Comparison of ENCODE assay signal across 13 mouse cellular contexts in the genomic region with DNA sequence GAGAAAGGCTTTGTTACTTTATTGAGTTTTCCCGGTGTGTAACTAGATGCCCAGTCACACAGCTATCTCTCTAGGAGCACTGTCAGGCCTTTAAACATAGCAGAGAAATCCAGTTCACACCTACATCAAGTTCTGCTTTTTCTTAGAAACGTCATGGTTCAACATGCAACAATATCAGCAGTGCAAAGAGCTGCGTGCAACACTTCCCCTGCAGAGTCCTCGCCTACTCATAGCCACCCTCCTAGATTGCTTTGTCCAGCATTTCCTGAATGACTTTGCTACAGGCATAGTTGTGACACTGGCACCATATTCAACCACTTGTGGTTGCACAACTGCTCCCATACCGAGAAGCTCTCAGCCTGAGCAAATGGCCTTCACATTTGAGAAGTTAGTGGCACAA. TPM values are rescaled to one million over a fixed set of nuclear protein-coding genes. Genes with fewer than 3 reads are reported as not detected.
DNase-seq lines count a peak whose midpoint lies in the region; ATAC-seq and TF ChIP-seq lines count a peak whose summit lies in the region.
"Had no signal": no experiment of that assay in that cellular context is flagged by ENCODE, and none has a peak within 500 bp of the region (broad histone marks: within the 10 kb centered on the region; RNA-seq: fewer than 3 reads in every experiment).

No protein-coding gene starts in this region.

- H3K9ac ChIP-seq in liver, adult 2 months (ENCODE audit: low read depth, low read length) = no peak overlapping the region
- H3K9ac ChIP-seq in neural tube, embryonic 15.5 days (replicated peaks) = no peak overlapping the region

- no peaks in the 10 kb centered on the region for H3K9me3 ChIP-seq in megakaryocyte, embryonic 14.5 days
- no peaks in the 10 kb centered on the region for H3K9me3 ChIP-seq in neural tube, embryonic 15.5 days (replicated peaks)

- H3K27me3 ChIP-seq in kidney, adult 2 months (replicated peaks; ENCODE audit: control insufficient read depth, insufficient read depth, low read length) = no peaks in the 10 kb centered on the region
- H3K27me3 ChIP-seq in liver, adult 2 months (ENCODE audit: control insufficient read depth, insufficient read depth, low read length) = no peaks in the 10 kb centered on the region
- no peaks in the 10 kb centered on the region for H3K27me3 ChIP-seq in megakaryocyte, embryonic 14.5 days (replicated peaks)
- no peaks in the 10 kb centered on the region for H3K27me3 ChIP-seq in neural tube, embryonic 15.5 days (replicated peaks)

- H3K27ac ChIP-seq in kidney, adult 2 months (ENCODE audit: insufficient read depth, low read depth, low read length) = no peak overlapping the region
- peak overlapping the region; percentile 46; the same call in 1 of the 2 replicates for H3K27ac ChIP-seq in bone marrow, adult 2 months (ENCODE audit: control insufficient read depth, insufficient read depth, low read depth, low read length, poor library complexity)
- no peak overlapping the region; the same call in 1 of the 2 replicates for H3K27ac ChIP-seq in liver, adult 2 months (replicated peaks; ENCODE audit: insufficient read depth, low read depth, low read length)
- H3K27ac ChIP-seq in gastrocnemius, adult 2 months = no peak overlapping the region
- no peak overlapping the region for H3K27ac ChIP-seq in neural tube, embryonic 15.5 days (replicated peaks)

- H3K4me2 ChIP-seq in neural tube, embryonic 15.5 days = no peak overlapping the region

- TF ChIP-seq POLR2A in kidney, adult 2 months (IDR thresholded peaks at IDR 0.05; ENCODE audit: low read depth, low read length) = no peak
- TF ChIP-seq POLR2A in bone marrow, adult 2 months (IDR thresholded peaks at IDR 0.05; ENCODE audit: borderline replicate concordance, control insufficient read depth, low read depth, low read length) = no peak
- TF ChIP-seq POLR2A in liver, adult 2 months (IDR thresholded peaks at IDR 0.05; ENCODE audit: extremely low read depth, insufficient read depth, low read length) = no peak

- TF ChIP-seq CTCF in kidney, adult 2 months (conservative IDR thresholded peaks at IDR 0.05; ENCODE audit: insufficient read depth, insufficient read length, low read depth, low read length) = no peak
- TF ChIP-seq CTCF in bone marrow, adult 2 months (IDR thresholded peaks at IDR 0.05; ENCODE audit: control insufficient read depth, insufficient read depth, low read length) = 0 out of 2 replicates have a peak, but pooled peaks have one; percentile 15
- TF ChIP-seq CTCF in liver, adult 2 months (IDR thresholded peaks at IDR 0.05; ENCODE audit: low read depth, low read length) = no peak
- no peak for TF ChIP-seq CTCF in gastrocnemius, adult 2 months (IDR thresholded peaks at IDR 0.05)

- DNase-seq in kidney, adult 2 months = peak; percentile 12
- no peak for DNase-seq in kidney, adult 11 months
- peak; percentile 46 for DNase-seq in liver, adult 2 months (ENCODE audit: extremely low read depth, low read depth, low spot score)
- DNase-seq in gastrocnemius, adult 2 months = no peak
- DNase-seq: cerebellum, postnatal 36 days; kidney, adult 8-10 months; thymus, adult 2 months had no signal

- intact Hi-C loops in gastrocnemius, adult 2 months (cut with DNase I) = no loop called here

- no peak overlapping the region for H3K4me3 ChIP-seq in kidney, adult 2 months (ENCODE audit: insufficient read depth, low read depth, low read length)
- H3K4me3 ChIP-seq in bone marrow, adult 2 months (replicated peaks; ENCODE audit: control insufficient read depth, low read depth, low read length) = no peak overlapping the region
- no peak overlapping the region for H3K4me3 ChIP-seq in liver, adult 2 months (ENCODE audit: insufficient read depth, low read depth, low read length)
- peak overlapping the region; percentile 55 for H3K4me3 ChIP-seq in megakaryocyte, embryonic 14.5 days (replicated peaks)
- H3K4me3 ChIP-seq in gastrocnemius, adult 2 months = no peak overlapping the region
- H3K4me3 ChIP-seq in neural tube, embryonic 15.5 days (replicated peaks) = no peak overlapping the region

- H3K79me2 ChIP-seq in liver, adult 2 months (ENCODE audit: control insufficient read depth, insufficient read depth, low read length) = no peaks in the 10 kb centered on the region

- no peaks in the 10 kb centered on the region for H3K36me3 ChIP-seq in kidney, adult 2 months (ENCODE audit: control insufficient read depth, insufficient read depth, low read length)
- no peaks in the 10 kb centered on the region for H3K36me3 ChIP-seq in liver, adult 2 months (ENCODE audit: control insufficient read depth, insufficient read depth, low read length)
- peaks cover 86% of the 10 kb centered on the region for H3K36me3 ChIP-seq in megakaryocyte, embryonic 14.5 days (replicated peaks; ENCODE audit: low read length)
- H3K36me3 ChIP-seq in neural tube, embryonic 15.5 days = no peaks in the 10 kb centered on the region

- no peak for ATAC-seq in neural tube, embryonic 15.5 days (ENCODE audit: low FRiP score)

- WGBS in kidney, adult 2 months = 83% methylated on average over 5 of the region's 5 CpGs
- 11% methylated on average over 5 of the region's 5 CpGs for WGBS in bone marrow, adult 2 months
- 77% methylated on average over 5 of the region's 5 CpGs for WGBS in liver, adult 2 months
- 90% methylated on average over 5 of the region's 5 CpGs for WGBS in neural tube, embryonic 15.5 days

- no peaks in the 10 kb centered on the region for H3K4me1 ChIP-seq in kidney, adult 2 months (ENCODE audit: control insufficient read depth, insufficient read depth, low read length)
- peaks cover 3% of the 10 kb centered on the region; the same call in 1 of the 2 replicates for H3K4me1 ChIP-seq in bone marrow, adult 2 months (ENCODE audit: control insufficient read depth, insufficient read depth, low read length)
- H3K4me1 ChIP-seq in liver, adult 2 months (ENCODE audit: control insufficient read depth, insufficient read depth, low read length) = no peaks in the 10 kb centered on the region
- peaks cover 92% of the 10 kb centered on the region for H3K4me1 ChIP-seq in megakaryocyte, embryonic 14.5 days
- no peaks in the 10 kb centered on the region for H3K4me1 ChIP-seq in neural tube, embryonic 15.5 days

RNA-seq across cellular contexts. Expression of a gene that starts 10.0 kb away (rescaled TPM):
- polyA plus RNA-seq in kidney, adult 2 months (2012; rRNA removed) = 0.30 and 0.92 TPM in 2 replicates
- 29.3 and 41.8 TPM in 2 replicates for polyA plus RNA-seq in bone marrow, adult 2 months (2011; ENCODE audit: insufficient read depth, insufficient read length, low replicate concordance, missing spikeins)
- total RNA-seq in liver, adult 2 months (2014; rRNA removed) = 6.2 and 8.9 TPM in 2 replicates
- 0.55 and 1.2 TPM in 2 replicates for polyA plus RNA-seq in liver, adult 2 months (2012; rRNA removed)
- polyA plus RNA-seq in megakaryocyte, embryonic 14.5 days (2012; ENCODE audit: insufficient read depth, low replicate concordance) = 1.2 and 4.2 TPM in 2 replicates
- under 1 TPM; 0.28 to 0.70 TPM for total RNA-seq in gastrocnemius, adult 2 months (2021)
- polyA plus RNA-seq in neural tube, embryonic 15.5 days (2015; fragmentation: Nextera tagmentation; extraction: Ambion mirVana) = 1.4 and 3.6 TPM in 2 replicates

RNA-seq across cellular contexts. Expression of a gene that starts 46.0 kb away (rescaled TPM):
- polyA plus RNA-seq in kidney, adult 2 months (2012; rRNA removed) = 0.05 and 0.11 TPM in 2 replicates
- polyA plus RNA-seq in bone marrow, adult 2 months (2011; ENCODE audit: insufficient read depth, insufficient read length, low replicate concordance, missing spikeins) = 6.1 and 16.0 TPM in 2 replicates
- 0.37 and 0.40 TPM in 2 replicates for total RNA-seq in liver, adult 2 months (2014; rRNA removed)
- polyA plus RNA-seq in liver, adult 2 months (2012; rRNA removed) = 0.19 and 0.38 TPM in 2 replicates
- 0.36 TPM in 1 of 2 replicates, not detected in the other for polyA plus RNA-seq in megakaryocyte, embryonic 14.5 days (2012; ENCODE audit: insufficient read depth, low replicate concordance)
- not detected for total RNA-seq in gastrocnemius, adult 2 months (2021)
- not detected in 2 replicates for polyA plus RNA-seq in neural tube, embryonic 15.5 days (2015; fragmentation: Nextera tagmentation; extraction: Ambion mirVana)
- total RNA-seq: midbrain, postnatal 0 days had no signal
- polyA plus RNA-seq: forebrain, embryonic 11.5 days; heart, embryonic 14.5 days; midbrain, postnatal 0 days had no signal

Comparison
In these comparisons a context has a peak if more than half of its experiments do, and no peak if none do; other contexts are left out.
1. DNase-seq: peak in kidney, adult 2 months (single experiment) and liver, adult 2 months (single experiment); none in kidney, adult 11 months (single experiment) and gastrocnemius, adult 2 months (single experiment).